Mouse (Mus musculus) inflammation-experienced regulatory T-cells, adult 6 months (primary cell): Measurements from ENCODE around the gene Ttc34. TPM values are rescaled to one million over a fixed set of nuclear protein-coding genes. Genes with fewer than 3 reads are reported as not detected.

Source experiments
- ATAC-seq: one replicate; pipeline ENCODE4 v1.8.0; 2017
- polyA plus RNA-seq, 3 experiments: library from polyadenylated mRNA; unstranded; fragments of 100-300 nt; shearing (Covaris generic); gene quantifications; one replicate each; pipeline ENCODE4 v1.2.1; 2017

Ttc34 gene
- polyA plus RNA-seq, 3 experiments from 2014 or later, result not detected

GRCm38 (mm10) chr4:154857366-154858240, 20.3 kb downstream of the Ttc34 start:
- ATAC-seq, result no peak

GRCm38 (mm10) chr4:154858601-154859000, 21.3 kb downstream of the Ttc34 start:
- ATAC-seq, result no peak

DNA sequence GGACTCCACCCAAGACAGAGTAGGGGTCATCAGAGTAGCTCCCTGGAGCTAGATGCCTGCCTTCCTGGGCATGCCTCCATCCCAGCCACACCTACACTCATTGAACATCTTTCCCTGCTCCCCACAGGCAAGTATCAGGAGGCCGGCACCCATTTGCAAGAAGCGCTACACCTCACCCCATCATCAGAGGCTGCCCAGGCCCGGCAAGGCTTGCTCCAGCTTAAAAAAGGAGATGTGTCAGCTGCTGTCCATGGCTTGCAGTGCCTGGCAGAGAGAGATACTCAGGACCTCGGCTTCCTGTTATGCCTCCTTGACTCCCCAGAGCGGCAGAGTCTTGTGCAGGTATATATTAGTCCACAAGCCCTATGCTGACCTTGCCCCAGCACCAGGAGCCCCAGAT, 24.7 kb downstream of the Ttc34 start:
- ATAC-seq, result no peak

GRCm38 (mm10) chr4:154863436-154863935, 26.2 kb downstream of the Ttc34 start:
- ATAC-seq, result no peak

DNA sequence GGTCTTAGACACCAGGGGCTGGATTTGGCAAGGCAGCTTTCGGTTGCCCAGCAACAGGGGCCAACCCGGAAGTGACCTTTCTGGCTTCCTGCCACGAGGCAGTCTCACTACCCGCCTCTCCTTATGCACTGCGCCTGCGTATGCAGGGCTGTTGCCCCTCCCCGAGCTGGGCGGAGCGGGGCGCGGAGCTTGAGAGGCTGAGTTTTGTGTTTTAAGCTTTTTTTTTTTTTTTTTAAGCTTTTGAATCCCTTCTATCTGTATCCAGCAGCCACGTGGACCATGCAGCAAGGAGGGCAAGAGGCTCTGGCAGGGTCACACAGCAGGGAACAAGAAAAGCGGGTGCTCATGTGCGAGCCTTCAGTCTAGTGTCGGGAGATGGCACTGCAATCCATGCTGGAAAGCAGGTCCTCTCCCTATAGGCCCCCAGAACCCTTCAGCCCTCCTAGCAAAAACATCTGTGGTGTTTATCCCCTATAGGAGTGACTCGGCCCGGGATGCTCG, 27.1 kb downstream of the Ttc34 start:
- ATAC-seq, result peak; percentile 98

- no peak for ATAC-seq
Observed at GRCm38 (mm10) chr4:154864961-154865760, 27.9 kb downstream of the Ttc34 start.

GRCm38 (mm10) chr4:154866391-154866790, 29.1 kb downstream of the Ttc34 start:
- no peak for ATAC-seq

DNA sequence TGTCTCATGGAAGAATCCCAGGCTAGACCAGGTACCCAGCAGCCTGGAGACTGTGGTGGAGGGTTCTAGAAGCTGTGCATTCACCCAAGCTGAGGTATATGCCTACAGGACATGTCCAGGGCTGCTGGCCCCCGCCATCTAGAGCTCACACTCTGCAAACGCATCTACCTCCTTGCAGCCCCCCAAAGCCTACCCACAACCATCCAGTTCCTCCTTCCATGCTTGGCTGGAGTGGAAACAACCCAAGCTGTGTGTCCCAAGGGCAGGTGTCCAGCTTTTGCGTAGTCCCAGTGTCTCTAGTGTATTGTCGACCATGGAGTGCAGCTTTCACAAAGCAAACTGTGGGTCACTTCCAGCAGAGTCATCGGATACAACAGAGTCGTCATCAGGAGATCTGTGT, 30.0 kb downstream of the Ttc34 start:
- ATAC-seq, result no peak

DNA sequence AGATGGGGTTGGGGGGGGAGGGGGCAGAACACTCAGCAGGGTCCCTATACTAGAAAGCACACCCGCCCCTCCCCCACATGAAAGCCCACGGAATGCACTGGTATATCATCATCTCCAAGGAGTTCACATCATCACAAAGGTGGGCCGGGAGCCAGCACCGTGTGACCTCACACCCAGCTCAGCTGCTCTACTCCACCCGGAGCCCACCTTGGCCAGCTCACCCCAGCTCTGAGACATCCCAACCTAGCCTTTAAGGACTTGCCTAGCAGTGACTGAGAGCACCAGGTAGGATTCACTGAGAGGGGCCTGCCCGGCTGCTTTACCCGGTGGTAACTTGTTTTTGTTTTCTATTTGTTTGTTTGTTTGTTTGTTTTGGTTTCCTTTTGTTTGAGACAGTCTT, 32.2 kb downstream of the Ttc34 start, which contains the start of gene Mmel1:
Gene Mmel1 (plus strand): TSS at position 146 of the 400 bp plus-strand sequence.
- ATAC-seq, result no peak

- ATAC-seq, result no peak
Observed at GRCm38 (mm10) chr4:154870721-154871120, 33.5 kb downstream of the Ttc34 start.

GRCm38 (mm10) chr4:154871757-154872251, 34.5 kb downstream of the Ttc34 start:
- ATAC-seq, result no peak

- ATAC-seq, result no peak
Observed at GRCm38 (mm10) chr4:154873186-154873585, 35.9 kb downstream of the Ttc34 start.

GRCm38 (mm10) chr4:154877864-154878548, 40.7 kb downstream of the Ttc34 start:
- peak; percentile 100 for ATAC-seq

DNA sequence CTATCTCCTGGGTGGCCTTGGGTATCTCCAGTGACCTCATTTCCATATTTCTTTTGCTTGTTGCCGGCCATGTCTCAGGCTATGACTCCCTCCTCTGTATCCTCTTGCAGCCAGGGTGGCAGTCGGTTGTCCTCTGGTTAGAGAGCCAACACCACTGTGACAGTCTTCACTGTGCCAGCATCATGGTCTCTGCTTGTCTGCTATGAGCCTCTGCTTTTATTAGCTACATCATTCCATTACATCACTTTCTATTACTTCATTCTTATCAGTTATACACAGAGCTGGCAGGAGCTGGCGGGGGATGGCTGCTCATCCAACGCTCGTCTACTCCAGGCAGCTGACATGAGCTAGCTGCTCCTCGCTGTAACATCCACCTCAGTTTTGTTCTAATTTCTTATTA, 43.5 kb downstream of the Ttc34 start:
- ATAC-seq, result no peak

DNA sequence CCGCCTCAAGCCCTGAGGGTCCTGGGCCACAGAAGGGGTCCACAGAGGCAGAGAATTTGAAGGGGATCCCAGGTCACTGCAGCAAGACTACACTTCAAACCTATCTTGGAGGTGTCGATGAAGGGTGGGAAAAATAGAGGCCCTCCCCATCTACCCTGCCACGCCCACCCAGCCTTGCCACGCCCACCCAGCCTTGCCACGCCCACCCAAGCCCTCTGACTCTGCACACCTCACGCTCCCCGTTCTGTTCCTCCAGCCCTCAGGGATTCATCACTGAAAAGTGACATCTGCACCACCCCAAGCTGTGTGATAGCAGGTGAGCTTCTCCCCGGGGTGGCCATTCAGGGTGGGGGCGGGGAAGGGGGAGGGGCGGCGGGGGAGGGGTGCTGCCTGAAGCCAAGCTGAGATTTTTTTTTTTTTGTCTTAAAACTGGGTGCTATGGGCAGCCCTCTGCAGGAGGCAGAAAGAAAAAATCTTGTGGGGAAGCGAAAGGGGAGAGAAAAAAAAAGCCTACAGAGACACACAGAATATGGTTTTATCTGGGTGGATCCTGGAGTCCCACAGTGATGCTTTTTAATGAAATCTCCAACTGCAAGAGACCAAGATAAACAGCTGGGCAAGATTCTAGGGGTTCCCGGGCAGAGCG, 44.9 kb downstream of the Ttc34 start:
- no peak for ATAC-seq

- ATAC-seq, result no peak
Observed at GRCm38 (mm10) chr4:154885416-154885815, 48.2 kb downstream of the Ttc34 start.

GRCm38 (mm10) chr4:154886876-154887592, 49.8 kb downstream of the Ttc34 start:
- ATAC-seq, result no peak

DNA sequence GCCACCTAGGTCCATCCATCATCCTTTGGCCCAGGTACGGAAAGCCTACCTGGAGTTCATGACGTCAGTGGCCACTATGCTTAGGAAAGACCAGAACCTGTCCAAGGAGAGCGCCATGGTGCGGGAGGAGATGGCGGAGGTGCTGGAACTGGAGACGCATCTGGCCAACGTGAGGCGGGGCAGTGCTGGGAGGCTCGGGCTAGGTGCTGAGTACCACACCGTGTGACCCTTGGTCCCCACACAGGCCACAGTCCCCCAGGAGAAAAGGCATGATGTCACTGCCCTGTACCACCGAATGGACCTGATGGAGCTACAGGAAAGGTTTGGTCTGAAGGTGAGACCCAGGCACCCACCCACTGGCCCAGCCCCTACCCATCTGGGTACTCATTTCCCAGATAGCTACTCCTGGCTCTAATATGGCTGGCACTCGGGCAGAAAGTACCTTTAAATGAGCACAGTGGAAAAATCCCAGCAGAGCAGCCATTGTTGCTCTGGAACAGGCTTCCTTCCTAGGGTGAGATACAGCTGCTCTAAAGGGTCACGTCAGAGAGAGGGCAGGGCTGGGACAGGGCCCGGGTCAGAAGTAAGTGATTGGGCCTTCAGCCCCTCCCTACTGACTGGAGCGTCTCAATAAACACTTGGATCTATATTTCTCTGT, 50.5 kb downstream of the Ttc34 start:
- no peak for ATAC-seq

- ATAC-seq, result no peak
Observed at GRCm38 (mm10) chr4:154890887-154891286, 53.6 kb downstream of the Ttc34 start.

DNA sequence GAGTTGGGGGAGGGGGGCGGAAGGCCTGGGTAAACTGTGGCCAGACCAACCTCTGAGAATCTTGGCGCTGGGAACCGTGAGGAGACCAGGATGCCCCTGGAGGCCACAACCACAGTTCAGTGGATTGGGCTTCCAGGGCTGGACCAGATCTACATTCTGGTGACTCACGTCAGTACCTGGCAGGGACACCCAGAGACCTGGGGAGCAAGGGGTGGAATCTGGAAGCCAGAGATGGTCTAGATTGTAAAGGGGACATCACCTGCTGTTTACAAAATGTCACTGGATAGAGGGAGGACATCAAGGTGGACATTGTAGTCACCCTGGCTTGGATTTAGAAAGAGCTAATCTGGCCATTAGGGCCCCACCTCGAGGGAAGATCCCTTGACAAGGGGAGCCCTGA, 58.3 kb downstream of the Ttc34 start:
- no peak for ATAC-seq
